Mouse (Mus musculus): Measurements from ENCODE around the gene Myl6b. TPM values are rescaled to one million over a fixed set of nuclear protein-coding genes. Genes with fewer than 3 reads are reported as not detected.
A peak's percentile ranks its signal among the peaks of the same experiment; 100 is the strongest.

Myl6b gene
- total and polyA plus RNA-seq, 3 experiments: 0.39 to 3.9 (median 2.5) TPM

GRCm38 (mm10) chr10:128458348-128458718 lies 40.2 kb downstream of the Myl6b start:
- Histone ChIP-seq H3K27me3 (replicated peaks) (no peaks in the 10 kb centered on the region), H3K9me3 (replicated peaks; ENCODE audit: low read length) (no peaks in the 10 kb centered on the region), H3K4me3 (replicated peaks in 1 of 3; ENCODE audit: low read depth in 2 of 3, low read length in 2 of 3, poor library complexity in 1 of 3) (peak overlapping the region; percentile 77 to 86 (median 82)), H3K79me2 (replicated peaks; ENCODE audit: control insufficient read depth, extremely low read depth, insufficient read depth, poor library complexity, severe bottlenecking) (peaks cover 16% of the 10 kb centered on the region), H3K4me2 (ENCODE audit: insufficient read depth, low read depth, poor library complexity, severe bottlenecking) (peak overlapping the region; percentile 16), H3K9ac (ENCODE audit: insufficient read depth, low read depth) (peak overlapping the region; percentile 66), H3K4me1 (ENCODE audit: control insufficient read depth in 1 of 2, insufficient read depth in 2 of 2) (peaks cover 6 to 28% of the 10 kb centered on the region in 2 experiments), H3K36me3 (replicated peaks in 1 of 2; ENCODE audit: control insufficient read depth in 1 of 2, insufficient read depth in 1 of 2, low read length in 1 of 2) (peaks cover 7 to 25% of the 10 kb centered on the region in 2 experiments), H3K27ac (ENCODE audit: insufficient read depth, low read depth) (peak overlapping the region; percentile 69)
- dilution Hi-C loops (cut with MboI; ENCODE audit: extremely low pct_ligation_motif_present, extremely low pct_unique_long_range_greater_than_20kb, low sequenced_read_pairs) (no loop called here), in situ Hi-C loops (cut with MboI; ENCODE audit: low pct_ligation_motif_present, low pct_unique_long_range_greater_than_20kb, low sequenced_read_pairs) (no loop called here)
- TF ChIP-seq MAX (IDR thresholded peaks at IDR 0.05; ENCODE audit: low read length) (no peak), ZC3H11A (IDR thresholded peaks at IDR 0.05; ENCODE audit: low read depth, low read length) (no peak), ELF1 (IDR thresholded peaks at IDR 0.05; ENCODE audit: low read depth, low read length) (peak; percentile 98), CTCF (conservative IDR thresholded peaks at IDR 0.05 in 1 of 2, IDR thresholded peaks at IDR 0.05 in 1 of 2; ENCODE audit: low read depth in 2 of 2, low read length in 2 of 2) (no peak; a peak in 1 of 4 replicates), ZMIZ1 (IDR thresholded peaks at IDR 0.05; ENCODE audit: low read depth, low read length) (no peak), E2F4 (IDR thresholded peaks at IDR 0.05; ENCODE audit: insufficient replicate concordance, low read depth, low read length) (peak; percentile 84; the same call in 1 of the 2 replicates), KAT2A (IDR thresholded peaks at IDR 0.05; ENCODE audit: insufficient replicate concordance, low read length) (peak; percentile 78; the same call in 1 of the 2 replicates), HCFC1 (IDR thresholded peaks at IDR 0.05; ENCODE audit: low read depth, low read length) (no peak), USF2 (conservative IDR thresholded peaks at IDR 0.05; ENCODE audit: low read depth, low read length) (no peak), MAFK (IDR thresholded peaks at IDR 0.05; ENCODE audit: insufficient replicate concordance, low read length) (peak; percentile 98), TBP (conservative IDR thresholded peaks at IDR 0.05; ENCODE audit: low read depth, low read length) (peak; percentile 99), PAX5 (IDR thresholded peaks at IDR 0.05; ENCODE audit: low read length) (no peak), JUN (IDR thresholded peaks at IDR 0.05; ENCODE audit: insufficient read depth, low read depth, low read length) (no peak), SIN3A (IDR thresholded peaks at IDR 0.05; ENCODE audit: low read length) (no peak; the same call in 1 of the 2 replicates), GABPA (IDR thresholded peaks at IDR 0.05; ENCODE audit: insufficient replicate concordance, low read depth, low read length) (no peak), MEF2A (IDR thresholded peaks at IDR 0.05; ENCODE audit: borderline replicate concordance, low read depth, low read length) (no peak), BHLHE40 (IDR thresholded peaks at IDR 0.05; ENCODE audit: low read depth, low read length) (0 out of 2 replicates have a peak, but pooled peaks have one; percentile 9), ETS1 (conservative IDR thresholded peaks at IDR 0.05; ENCODE audit: low read depth, low read length) (no peak), UBTF (IDR thresholded peaks at IDR 0.05; ENCODE audit: low read depth, low read length) (no peak), MXI1 (IDR thresholded peaks at IDR 0.05; ENCODE audit: low read depth, low read length) (no peak), ZNF384 (IDR thresholded peaks at IDR 0.05; ENCODE audit: low read depth, low read length) (peak; percentile 75), POLR2AphosphoS2 (IDR thresholded peaks at IDR 0.05; ENCODE audit: low read depth, low read length) (no peak), CHD2 (IDR thresholded peaks at IDR 0.05; ENCODE audit: low read length) (no peak), RAD21 (IDR thresholded peaks at IDR 0.05; ENCODE audit: low read depth, low read length) (no peak), USF1 (IDR thresholded peaks at IDR 0.05; ENCODE audit: low read depth, low read length) (no peak), NRF1 (IDR thresholded peaks at IDR 0.05; ENCODE audit: low read depth, low read length) (peak; percentile 70), MAZ (IDR thresholded peaks at IDR 0.05; ENCODE audit: low read depth, low read length) (no peak), JUND (conservative IDR thresholded peaks at IDR 0.05; ENCODE audit: low read depth, low read length) (no peak), CHD1 (IDR thresholded peaks at IDR 0.05; ENCODE audit: low read depth, low read length) (no peak), POLR2A (IDR thresholded peaks at IDR 0.05; ENCODE audit: low read depth, low read length) (peak; percentile 39; the same call in 1 of the 2 replicates), EP300 (IDR thresholded peaks at IDR 0.05; ENCODE audit: low read length) (no peak), NELFE (IDR thresholded peaks at IDR 0.05; ENCODE audit: low read depth, low read length) (no peak), MYC (IDR thresholded peaks at IDR 0.05; ENCODE audit: low read depth, low read length) (no peak), TCF12 (IDR thresholded peaks at IDR 0.05; ENCODE audit: low read depth, low read length) (no peak), ZKSCAN1 (IDR thresholded peaks at IDR 0.05; ENCODE audit: borderline replicate concordance, low read depth, low read length) (no peak), IRF4 (IDR thresholded peaks at IDR 0.05; ENCODE audit: low read depth, low read length) (peak; percentile 62; the same call in 1 of the 2 replicates), SMC3 (IDR thresholded peaks at IDR 0.05; ENCODE audit: low read depth, low read length) (no peak), RCOR1 (conservative IDR thresholded peaks at IDR 0.05; ENCODE audit: low read depth, low read length) (no peak)
- peak; percentile 90 for DNase-seq (ENCODE audit: extremely low read depth)

Data from CH12.LX (cell line).